23 mouse cellular contexts compared by ENCODE assay signal in genomic region chr10:75512796-75513195, GRCm38 (mm10). TPM values are rescaled to one million over a fixed set of nuclear protein-coding genes. Genes with fewer than 3 reads are reported as not detected.
DNase-seq lines count a peak whose midpoint lies in the region; ATAC-seq and TF ChIP-seq lines count a peak whose summit lies in the region.
"Had no signal": no experiment of that assay in that cellular context is flagged by ENCODE, and none has a peak within 500 bp of the region (broad histone marks: within the 10 kb centered on the region; RNA-seq: fewer than 3 reads in every experiment).

No protein-coding gene starts in this region.

- ATAC-seq in kidney, embryonic 14.5 days (ENCODE audit: low FRiP score, low TSS enrichment), result no peak
- ATAC-seq: forebrain, embryonic 14.5 days; lung, postnatal 0 days; midbrain, embryonic 13.5 days had no signal

- peak; percentile 90 for DNase-seq in kidney, adult 11 months
- DNase-seq in kidney, adult 18-20 months, result peak; percentile 75
- DNase-seq in kidney, postnatal 10 days, result peak; percentile 53
- no peak for DNase-seq in left cerebral cortex, adult 9 months (ENCODE audit: low spot score in 2 of 2)
- no peak for DNase-seq in left cerebral cortex, postnatal 4 days
- DNase-seq: cerebellum, adult 9-10 months; gastrocnemius, postnatal 36 days; heart, postnatal 4 days; right cerebral cortex, adult 18-20 months; thymus, postnatal 4 days had no signal

- intact Hi-C loops in left cerebral cortex, postnatal 4 days (cut with DNase I), result no loop called here

- no peak overlapping the region for H3K27ac ChIP-seq in kidney, embryonic 14.5 days (ENCODE audit: low read depth, low read length)
- peak overlapping the region; percentile 96 for H3K27ac ChIP-seq in small intestine, adult 2 months (ENCODE audit: insufficient read depth, low read depth, low read length)
- H3K27ac ChIP-seq: heart, embryonic 15.5 days; hindbrain, embryonic 15.5 days; midbrain, embryonic 13.5 days; neural tube, embryonic 12.5 days had no signal

- H3K4me1 ChIP-seq in kidney, embryonic 14.5 days (ENCODE audit: control insufficient read depth, insufficient read depth, low read length), result peaks cover 12% of the 10 kb centered on the region
- peaks cover 24% of the 10 kb centered on the region for H3K4me1 ChIP-seq in small intestine, adult 2 months (ENCODE audit: control insufficient read depth, insufficient read depth, insufficient read length, low read length)

- peaks cover 42% of the 10 kb centered on the region for H3K36me3 ChIP-seq in kidney, embryonic 14.5 days (ENCODE audit: control insufficient read depth, insufficient read depth, low read length)
- peaks cover 43% of the 10 kb centered on the region for H3K36me3 ChIP-seq in small intestine, adult 2 months (ENCODE audit: control insufficient read depth, insufficient read depth, low read length)

- 91% methylated on average over 7 of the region's 7 CpGs for WGBS in kidney, embryonic 14.5 days
- 32% methylated on average over 7 of the region's 7 CpGs for WGBS in small intestine, adult 2 months

- no peak overlapping the region for H3K9ac ChIP-seq in kidney, embryonic 14.5 days (ENCODE audit: low read depth, low read length)
- H3K9ac ChIP-seq: heart, embryonic 15.5 days; hindbrain, embryonic 15.5 days; midbrain, embryonic 13.5 days; neural tube, embryonic 12.5 days had no signal

- H3K9me3 ChIP-seq in kidney, embryonic 14.5 days (ENCODE audit: control insufficient read depth, low read length), result no peaks in the 10 kb centered on the region
- H3K9me3 ChIP-seq: heart, embryonic 15.5 days; hindbrain, embryonic 15.5 days; midbrain, embryonic 13.5 days; neural tube, embryonic 12.5 days had no signal

- no peaks in the 10 kb centered on the region for H3K27me3 ChIP-seq in kidney, embryonic 14.5 days (ENCODE audit: control insufficient read depth, insufficient read depth, low read length)
- H3K27me3 ChIP-seq in small intestine, adult 2 months (ENCODE audit: control insufficient read depth, insufficient read depth, low read length), result no peaks in the 10 kb centered on the region
- H3K27me3 ChIP-seq: CH12.LX; heart, embryonic 15.5 days; hindbrain, embryonic 15.5 days; midbrain, embryonic 13.5 days; neural tube, embryonic 12.5 days had no signal

- no peak overlapping the region for H3K4me2 ChIP-seq in kidney, embryonic 14.5 days (replicated peaks; ENCODE audit: low read depth, low read length)
- H3K4me2 ChIP-seq: heart, embryonic 15.5 days; hindbrain, embryonic 15.5 days; midbrain, embryonic 13.5 days; neural tube, embryonic 12.5 days had no signal

- no peak overlapping the region for H3K4me3 ChIP-seq in kidney, embryonic 14.5 days (ENCODE audit: low read length)
- peak overlapping the region; percentile 37; the same call in 1 of the 2 replicates for H3K4me3 ChIP-seq in small intestine, adult 2 months (ENCODE audit: low read depth, low read length)
- H3K4me3 ChIP-seq: heart, embryonic 15.5 days; hindbrain, embryonic 15.5 days; midbrain, embryonic 13.5 days; neural tube, embryonic 12.5 days had no signal

- no peak for TF ChIP-seq CTCF in small intestine, adult 2 months (IDR thresholded peaks at IDR 0.05; ENCODE audit: extremely low read depth, insufficient read length, insufficient replicate concordance, low read depth, low read length)

- no peak for TF ChIP-seq POLR2A in small intestine, adult 2 months (IDR thresholded peaks at IDR 0.05; ENCODE audit: low read depth, low read length)

RNA-seq across cellular contexts. Expression of gene Snrpd3, which starts 4.6 kb away (rescaled TPM):
- polyA plus RNA-seq in kidney, embryonic 14.5 days (2014; fragmentation: Nextera tagmentation; extraction: Ambion mirVana), result 178 and 249 TPM in 2 replicates
- 5.2 and 7.4 TPM in 2 replicates for polyA plus RNA-seq in small intestine, adult 2 months (2012; rRNA removed)
- total RNA-seq in left cerebral cortex, postnatal 4 days (2021), result 100 to 1,000 TPM; 119 to 120 TPM

RNA-seq across cellular contexts. Expression of gene Gucd1, which starts 5.0 kb away (rescaled TPM):
- 31.7 and 46.9 TPM in 2 replicates for polyA plus RNA-seq in kidney, embryonic 14.5 days (2014; fragmentation: Nextera tagmentation; extraction: Ambion mirVana)
- polyA plus RNA-seq in small intestine, adult 2 months (2012; rRNA removed), result 111 and 261 TPM in 2 replicates
- total RNA-seq in left cerebral cortex, postnatal 4 days (2021), result 10 to 100 TPM; 21.5 to 23.8 TPM

RNA-seq across cellular contexts. Expression of gene Lrrc75b, which starts 47.3 kb away (rescaled TPM):
- polyA plus RNA-seq in kidney, embryonic 14.5 days (2014; fragmentation: Nextera tagmentation; extraction: Ambion mirVana), result 2.1 and 2.9 TPM in 2 replicates
- 1.8 and 1.9 TPM in 2 replicates for polyA plus RNA-seq in small intestine, adult 2 months (2012; rRNA removed)
- 10 to 100 TPM; 46.4 to 49.0 TPM for total RNA-seq in left cerebral cortex, postnatal 4 days (2021)
- total RNA-seq: CH12.LX; common myeloid progenitor, adult 5-6 weeks; megakaryocyte progenitor cell, adult 5-6 weeks; MEL had no signal

RNA-seq across cellular contexts. Expression of gene Ggt1, which starts 48.6 kb away (rescaled TPM):
- 29.1 and 57.6 TPM in 2 replicates for polyA plus RNA-seq in kidney, embryonic 14.5 days (2014; fragmentation: Nextera tagmentation; extraction: Ambion mirVana)
- 454 and 722 TPM in 2 replicates for polyA plus RNA-seq in small intestine, adult 2 months (2012; rRNA removed)
- 1 to 10 TPM; 3.1 to 3.5 TPM for total RNA-seq in left cerebral cortex, postnatal 4 days (2021)
- total RNA-seq: heart, adult 8-10 months; megakaryocyte progenitor cell, adult 5-6 weeks had no signal

Comparison
In these comparisons a context has a peak if more than half of its experiments do, and no peak if none do; other contexts are left out.
1. DNase-seq: peak in kidney, adult 11 months (single experiment), kidney, adult 18-20 months (single experiment) and kidney, postnatal 10 days (single experiment); none in left cerebral cortex, adult 9 months (0 of 2) and left cerebral cortex, postnatal 4 days (single experiment).
2. RNA of gene Snrpd3, which starts 4.6 kb away (polyA plus RNA-seq): 178 to 249 TPM in kidney, embryonic 14.5 days; 5.2 to 7.4 TPM in small intestine, adult 2 months; every median in the first group is over 10 times any median in the second.